Mouse (Mus musculus) cerebellum, adult 9-11 months (tissue): Measurements from ENCODE around the gene Slc25a34.
A peak's percentile ranks its signal among the peaks of the same experiment; 100 is the strongest.

Experiments used
- DNase-seq: peaks from one replicate; pipeline ENCODE4 v3.0.0; 2022

The Slc25a34 gene

GRCm38 (mm10) chr4:141641961-141642811 is 18.6 kb upstream of the Slc25a34 start:
- DNase-seq = no peak

- DNase-seq = peak; percentile 51
Measured at GRCm38 (mm10) chr4:141641353-141641771, 17.7 kb upstream of the Slc25a34 start.

GRCm38 (mm10) chr4:141639474-141639873 is 15.9 kb upstream of the Slc25a34 start:
- no peak for DNase-seq

GRCm38 (mm10) chr4:141636693-141637092 is 13.1 kb upstream of the Slc25a34 start:
- peak; percentile 58 for DNase-seq

GRCm38 (mm10) chr4:141635991-141636390 is 12.4 kb upstream of the Slc25a34 start:
- DNase-seq = no peak

- DNase-seq = no peak
Measured at GRCm38 (mm10) chr4:141632111-141632873, 8.7 kb upstream of the Slc25a34 start.

- no peak for DNase-seq
Measured at GRCm38 (mm10) chr4:141631250-141631649, 7.6 kb upstream of the Slc25a34 start.

- no peak for DNase-seq
Measured at GRCm38 (mm10) chr4:141630021-141630420, 6.4 kb upstream of the Slc25a34 start.

GRCm38 (mm10) chr4:141628661-141629060 is 5.0 kb upstream of the Slc25a34 start:
- no peak for DNase-seq

- no peak for DNase-seq
Measured at GRCm38 (mm10) chr4:141627502-141627901, 3.9 kb upstream of the Slc25a34 start.

- DNase-seq = no peak
Measured at GRCm38 (mm10) chr4:141625774-141626550, 2.3 kb upstream of the Slc25a34 start.

GRCm38 (mm10) chr4:141624983-141625773 is 1.6 kb upstream of the Slc25a34 start:
- DNase-seq = no peak

- DNase-seq = no peak
Measured at GRCm38 (mm10) chr4:141624134-141624533, 513 bp upstream of the Slc25a34 start.

- DNase-seq = no peak
Measured at GRCm38 (mm10) chr4:141623037-141623436, 584 bp downstream of the Slc25a34 start.

GRCm38 (mm10) chr4:141622580-141622979 is 1.0 kb downstream of the Slc25a34 start:
- no peak for DNase-seq

GRCm38 (mm10) chr4:141622091-141622490 is 1.5 kb downstream of the Slc25a34 start:
- peak; percentile 28 for DNase-seq

- DNase-seq = no peak
Measured at GRCm38 (mm10) chr4:141621297-141621696, 2.3 kb downstream of the Slc25a34 start.

- DNase-seq = no peak
Measured at GRCm38 (mm10) chr4:141619299-141619883, 4.2 kb downstream of the Slc25a34 start.

GRCm38 (mm10) chr4:141618565-141619243 is 4.9 kb downstream of the Slc25a34 start, which contains the start of gene Tmem82:
TSS of gene Tmem82 (minus strand) at chr4:141618633.
- DNase-seq = peak; percentile 59

- peak; percentile 21 for DNase-seq
Measured at GRCm38 (mm10) chr4:141617863-141618564, 5.6 kb downstream of the Slc25a34 start.
